Mouse (Mus musculus) layer of hippocampus, postnatal 14 days (tissue): ENCODE measurements at regions not wholly inside any gene's neighbourhood (a gene's known extent, or its start where the extent isn't known, plus 50 kb on each side); places are given as distances from the start of the nearest gene placed in this dataset.
"Not testable (repeated sequence)": the region's sequence is repeated elsewhere in the genome, so short reads cannot be mapped to it uniquely, and the experiment has no call there.

ENCODE experiments used
- DNase-seq, 2 experiments: peaks; one replicate each; pipeline ENCODE4 v3.0.0; 2021 to 2022; ENCODE audit warnings: low spot score in 2 of 2, mixed read lengths in 1 of 2
- microRNA-seq, 2 experiments: library from miRNA; unstranded; fragments of <30 nt; microRNA quantifications; one replicate each; pipeline ENCODE4 v1.2.0; 2021

DNA sequence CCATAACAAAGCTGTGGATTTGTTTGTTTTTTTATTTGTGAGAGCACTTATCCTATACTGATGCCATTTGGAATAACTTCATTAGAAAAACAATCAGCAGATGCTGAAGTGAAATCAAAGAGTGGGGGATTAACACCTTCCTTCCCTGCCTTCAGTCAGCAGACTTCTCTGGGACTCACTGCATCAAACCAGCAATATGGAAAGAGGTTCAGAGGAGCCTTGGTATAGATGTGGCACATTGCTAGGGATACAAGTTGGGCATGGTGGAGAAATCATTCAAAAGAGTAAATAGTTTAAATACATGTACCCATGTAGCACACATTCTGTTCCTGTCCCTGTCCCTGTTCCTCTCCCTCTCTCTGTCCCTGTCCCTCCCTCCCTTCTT, 364.0 kb upstream of the Rgs18 start:
- DNase-seq: no peak

DNA sequence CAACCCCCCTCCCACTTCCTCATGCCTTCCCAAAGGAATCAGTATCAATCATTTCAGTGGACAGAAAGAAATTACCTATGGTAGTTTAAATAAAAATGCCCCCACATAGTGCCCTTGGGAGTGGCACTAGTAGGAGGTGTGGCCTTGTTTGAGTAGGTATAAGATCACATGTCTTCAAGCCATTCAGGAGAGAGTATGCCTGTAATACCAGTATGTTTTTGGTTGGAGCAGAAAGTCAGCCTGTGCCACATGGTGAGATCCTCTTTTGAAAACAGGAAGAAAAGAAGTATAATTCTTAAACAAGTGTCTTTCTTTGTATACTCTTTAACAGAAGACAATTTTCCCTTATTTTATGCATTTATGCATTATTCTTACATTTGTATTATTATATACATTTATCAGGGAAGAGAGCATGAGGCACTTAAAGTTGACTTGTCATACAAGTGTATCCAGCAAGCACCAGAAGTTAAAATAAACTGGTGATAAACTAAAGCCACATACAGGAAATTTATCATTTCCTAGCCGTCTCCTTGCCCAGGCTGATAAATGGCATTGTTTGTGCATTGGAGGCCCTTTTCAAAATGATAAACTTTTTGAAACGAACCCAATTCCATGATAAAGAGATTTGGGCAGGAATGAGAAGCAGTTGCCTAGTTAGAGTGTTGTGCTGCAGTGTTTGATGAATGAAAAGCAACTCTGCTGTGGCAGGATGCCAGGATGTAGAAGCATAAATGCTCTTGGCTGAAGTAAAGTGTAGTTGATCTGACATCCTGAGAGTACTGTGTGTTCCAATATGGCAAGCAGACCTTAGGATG, 363.4 kb upstream of the Rgs18 start:
- peak in 1 of 2 experiments; percentile 38 for DNase-seq

DNA sequence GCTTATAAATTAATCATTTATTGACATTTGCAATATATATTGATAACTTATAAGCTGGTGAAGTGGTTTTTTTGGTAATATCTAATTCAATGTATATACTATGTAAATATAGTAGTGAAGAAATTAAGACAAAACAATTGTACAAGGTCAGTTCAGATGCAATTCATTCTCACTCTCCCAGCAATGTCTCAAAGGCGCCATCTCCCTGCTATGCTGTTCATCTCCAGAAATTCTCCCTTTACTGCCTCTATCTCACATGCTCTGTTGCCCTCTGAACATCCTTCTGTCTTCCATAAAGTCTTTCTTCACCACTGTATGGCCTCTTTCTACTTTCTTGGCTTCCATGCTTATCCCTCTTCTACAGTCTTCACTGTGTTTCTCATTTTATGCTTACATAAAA, 355.8 kb upstream of the Rgs18 start:
- no peak for DNase-seq

DNA sequence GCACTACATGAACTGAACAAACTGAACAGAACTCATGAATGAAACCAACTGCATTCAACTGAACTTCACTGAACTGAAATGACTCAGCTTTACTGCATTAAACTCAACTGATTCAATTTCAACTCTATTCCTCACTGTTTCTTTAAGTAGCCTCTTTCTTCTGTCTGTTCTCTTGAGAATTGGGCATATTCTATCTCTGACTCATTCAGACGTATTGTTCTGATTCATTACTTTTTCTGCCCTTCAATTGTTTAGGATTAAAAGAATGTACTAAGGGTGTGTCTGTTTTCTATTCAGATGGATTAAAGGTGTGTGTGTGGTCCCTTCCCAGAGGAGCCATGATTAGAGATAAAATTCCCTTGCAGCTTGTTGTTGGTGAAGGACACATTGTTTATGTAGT, 337.9 kb upstream of the Rgs18 start:
- no peak for DNase-seq

DNA sequence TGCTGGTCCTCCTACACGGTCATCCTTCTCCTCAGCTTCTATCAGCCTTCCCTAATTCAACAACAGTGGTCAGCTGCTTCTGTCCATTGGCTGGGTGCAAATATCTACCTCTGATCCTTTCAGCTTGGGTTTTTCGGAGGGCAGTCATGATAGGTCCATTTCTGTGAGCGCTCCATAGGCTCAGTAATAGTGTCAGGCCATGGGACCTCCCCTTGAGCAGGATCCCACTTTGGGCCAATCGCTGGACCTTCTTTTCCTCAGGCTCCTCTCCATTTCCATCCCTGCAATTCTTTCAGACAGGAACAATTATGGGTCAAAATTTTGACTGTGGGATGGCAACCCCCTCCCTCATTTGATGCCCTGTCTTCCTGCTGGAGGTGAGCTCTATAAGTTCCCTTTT, 331.5 kb upstream of the Rgs18 start:
- DNase-seq: not testable (repeated sequence)

DNA sequence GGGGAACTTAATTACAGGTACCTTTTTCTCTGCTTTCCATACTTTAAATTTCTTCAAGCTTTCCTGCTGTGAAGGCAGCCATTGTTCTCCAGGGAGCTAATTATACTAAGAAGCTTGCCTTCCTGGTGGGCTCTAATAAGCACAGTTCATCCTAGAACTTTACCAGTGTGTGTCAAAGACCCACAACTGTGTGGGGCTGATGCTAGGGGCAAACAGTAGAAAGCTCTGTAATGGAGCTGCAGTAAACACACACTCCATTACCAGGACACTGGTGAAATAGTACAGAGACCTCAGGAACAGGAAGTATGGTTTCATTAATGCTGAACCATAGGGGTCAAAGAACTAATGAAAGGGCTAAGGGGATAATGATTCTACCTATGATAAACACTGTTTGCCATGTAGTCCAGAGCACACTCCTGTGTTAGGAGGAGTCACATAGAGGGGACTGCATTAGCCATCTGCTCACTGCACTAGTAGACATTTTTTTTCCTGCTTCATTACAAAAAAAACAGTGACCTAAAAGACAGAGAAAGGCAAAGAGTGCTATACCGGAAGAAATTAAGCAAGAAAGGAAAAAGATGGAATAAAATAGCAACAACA, 290.1 kb upstream of the Rgs18 start:
- DNase-seq: no peak

DNA sequence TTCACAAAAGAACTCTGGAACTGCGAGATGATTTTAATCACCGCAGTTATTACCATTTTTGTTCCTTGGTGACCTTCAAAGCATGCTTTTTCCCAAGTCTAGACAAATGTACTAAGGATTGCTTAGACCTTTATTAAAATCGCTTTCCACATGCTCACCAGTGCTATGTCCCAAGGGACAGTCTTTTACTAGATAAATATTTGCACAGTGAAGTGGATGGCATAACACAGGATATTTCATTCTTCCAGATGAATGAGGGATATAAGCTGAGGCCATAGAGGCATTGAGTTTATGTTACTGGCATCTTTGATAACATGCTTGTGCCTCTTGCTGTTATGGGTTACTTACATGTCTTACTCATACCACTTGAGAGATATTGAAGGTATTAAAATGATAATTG, 289.1 kb upstream of the Rgs18 start:
- no peak for DNase-seq

DNA sequence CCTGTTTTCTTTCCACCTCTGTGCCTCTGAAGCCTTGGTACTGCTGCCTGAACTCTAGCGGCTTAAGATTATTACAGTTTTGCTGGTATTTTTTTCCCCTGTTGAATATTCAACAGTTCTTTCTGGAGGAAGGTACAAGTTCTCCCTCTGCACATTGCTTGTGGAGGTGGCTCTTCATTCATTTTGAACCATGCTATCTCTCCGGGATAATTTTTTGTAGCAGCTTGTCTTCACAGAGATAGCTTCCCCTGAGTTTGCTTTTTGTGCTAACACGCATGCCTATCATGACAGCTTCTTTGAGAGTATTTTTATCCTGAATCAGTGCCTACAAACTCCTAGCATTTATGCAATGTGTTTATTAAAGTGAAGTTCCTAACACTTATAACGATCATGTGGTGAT, 240.4 kb upstream of the Rgs18 start:
- DNase-seq: no peak

DNA sequence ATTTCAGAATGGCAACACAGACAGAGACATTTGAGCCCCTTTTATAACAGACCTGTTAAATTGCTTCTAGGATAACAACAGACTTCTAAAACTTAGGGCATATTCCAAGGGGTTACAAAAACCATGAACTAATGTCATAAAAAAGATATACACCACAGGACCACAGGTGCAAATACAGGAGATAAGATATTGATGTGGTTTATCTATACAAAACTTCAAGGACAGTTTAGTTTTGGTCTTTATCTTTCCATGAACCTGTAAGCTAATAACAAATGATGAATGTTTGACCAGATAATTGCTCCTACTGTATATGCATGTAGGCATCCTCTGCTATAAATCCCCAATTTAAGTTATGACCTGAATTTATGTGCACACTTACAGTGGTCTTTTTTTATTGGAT, 235.6 kb upstream of the Rgs18 start:
- DNase-seq: no peak

DNA sequence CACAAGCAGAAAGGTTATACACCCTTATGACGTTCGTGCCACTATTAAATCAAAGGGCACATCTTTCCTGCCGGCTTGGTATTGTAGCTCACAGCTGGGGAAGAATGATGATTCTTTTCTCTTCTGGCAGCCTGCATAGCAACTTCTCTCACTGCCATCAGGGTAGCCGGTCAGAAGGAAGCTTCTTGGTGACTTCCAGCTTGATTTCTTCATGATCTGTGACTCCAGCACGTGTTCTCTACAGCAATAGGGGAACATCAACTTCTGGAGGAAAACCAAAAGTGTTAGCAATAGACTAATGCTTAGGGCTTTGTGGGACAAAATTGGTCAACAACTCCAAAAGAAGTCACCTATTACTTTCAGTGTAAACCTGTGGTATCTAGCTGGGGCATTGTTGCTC, 202.9 kb upstream of the Rgs18 start:
- no peak for DNase-seq

DNA sequence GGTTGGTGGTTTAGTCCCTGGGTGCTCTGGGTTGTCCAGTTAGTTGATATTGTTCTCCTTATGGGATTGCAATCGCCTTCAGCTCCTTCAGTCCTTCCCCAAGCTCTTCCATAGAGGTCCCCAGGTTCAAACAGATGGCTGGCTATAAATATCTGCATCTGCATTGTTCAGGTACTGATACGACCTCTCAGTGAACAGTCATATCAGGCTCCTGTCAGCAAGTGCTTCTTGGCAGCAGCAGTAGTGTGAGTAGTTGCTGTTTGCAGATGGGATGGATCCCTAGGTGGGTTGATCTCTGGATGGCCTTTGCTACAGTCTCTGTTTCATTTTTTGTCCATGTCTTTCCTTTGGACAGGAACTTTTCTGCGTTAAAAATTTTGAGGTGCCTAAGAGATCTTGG, 190.5 kb upstream of the Rgs18 start:
- no peak for DNase-seq

DNA sequence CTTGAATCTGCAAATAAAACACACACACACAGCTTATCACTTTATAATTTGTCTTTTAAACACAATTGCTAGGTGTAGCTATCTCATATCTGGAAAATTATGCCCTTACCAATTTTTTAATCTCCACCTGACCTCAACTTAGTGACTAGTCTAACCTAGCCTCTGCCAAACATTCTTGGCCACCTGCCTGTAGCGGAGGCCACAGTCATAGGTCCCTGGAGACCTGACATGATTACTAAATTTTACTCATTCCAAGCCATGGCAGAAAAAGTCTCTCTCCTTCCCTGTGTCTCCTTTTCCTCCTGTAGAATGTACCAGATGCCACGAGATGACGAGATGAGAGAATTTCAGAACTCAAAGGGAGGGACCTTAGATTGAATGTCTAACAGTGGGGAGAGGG, 163.8 kb upstream of the Rgs18 start:
- no peak for DNase-seq

DNA sequence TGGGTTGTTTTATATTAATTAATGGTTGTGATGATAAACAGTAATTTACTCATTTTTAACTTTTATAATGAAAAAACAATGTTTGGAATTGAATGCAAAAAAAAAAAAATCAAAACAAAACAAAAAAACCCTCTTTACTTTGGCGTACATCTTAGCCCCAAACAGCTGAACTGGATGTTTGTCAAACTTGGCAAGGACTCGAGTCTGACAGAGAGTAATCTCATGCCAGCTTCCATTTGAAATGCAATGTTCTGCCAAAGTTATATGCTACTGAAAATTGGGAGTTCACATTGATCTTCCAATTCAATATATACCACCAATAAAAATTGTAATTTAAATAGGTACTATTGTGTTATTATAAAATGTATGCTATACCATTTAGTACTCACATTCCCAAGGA, 150.9 kb upstream of the Rgs18 start:
- DNase-seq: peak in 1 of 2 experiments; percentile 46

DNA sequence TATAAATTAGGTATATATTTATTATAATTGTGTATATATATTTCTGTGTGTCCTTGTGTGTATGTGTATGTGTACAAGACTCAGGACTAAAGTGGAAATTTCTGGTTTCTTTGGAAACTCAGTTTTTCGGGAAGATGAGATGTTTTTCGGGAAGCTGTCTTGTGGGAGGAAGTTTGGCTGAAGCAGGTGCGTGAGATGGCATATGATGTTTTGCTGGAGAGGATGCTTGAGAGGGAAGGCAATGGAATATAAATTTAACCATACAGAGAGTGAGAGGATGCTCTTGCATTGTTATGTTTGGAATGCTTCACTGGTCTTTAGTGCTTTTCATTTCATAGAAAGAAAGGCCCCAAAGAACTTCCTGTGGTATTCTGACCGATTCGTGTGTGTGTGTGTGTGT, 141.3 kb upstream of the Rgs18 start:
- DNase-seq: no peak

DNA sequence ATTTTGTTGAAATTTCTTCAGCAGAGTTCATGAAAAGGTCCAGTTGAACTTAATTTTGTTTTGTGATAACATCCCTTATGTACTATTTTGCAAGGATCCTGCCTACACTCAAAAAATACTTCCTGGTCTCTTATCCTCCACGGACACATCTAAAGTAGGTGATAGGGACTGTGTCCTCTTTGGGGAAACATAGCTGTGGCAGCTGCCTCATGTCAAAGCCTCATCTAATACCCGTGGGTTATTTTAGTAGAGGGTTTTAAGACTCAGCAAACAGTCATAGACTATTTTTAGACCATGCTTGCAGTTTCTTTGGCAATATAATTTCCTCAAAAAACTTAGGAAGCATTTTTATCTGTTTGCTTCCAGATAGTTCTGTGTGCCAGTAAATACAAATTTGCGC, 127.8 kb upstream of the Rgs18 start:
- no peak for DNase-seq

DNA sequence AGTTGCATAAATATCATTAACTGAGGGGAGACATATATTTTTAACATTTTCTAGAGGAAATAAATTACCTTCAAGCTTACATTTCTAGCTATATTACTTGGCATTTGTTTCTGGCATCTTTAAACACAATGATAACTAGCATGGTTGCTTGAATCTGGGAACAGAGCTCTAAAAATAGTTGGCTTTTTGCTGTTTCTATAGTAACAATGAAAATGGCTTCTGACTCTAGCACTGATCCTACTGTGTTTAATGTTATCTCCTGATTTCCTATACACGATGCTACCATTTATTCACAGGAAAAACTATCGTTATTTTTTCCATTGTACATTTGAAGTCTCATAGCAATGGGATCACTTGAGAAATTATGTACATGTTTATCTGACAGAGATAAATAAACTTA, 108.4 kb upstream of the Rgs18 start:
- peak in 1 of 2 experiments; percentile 18 for DNase-seq

DNA sequence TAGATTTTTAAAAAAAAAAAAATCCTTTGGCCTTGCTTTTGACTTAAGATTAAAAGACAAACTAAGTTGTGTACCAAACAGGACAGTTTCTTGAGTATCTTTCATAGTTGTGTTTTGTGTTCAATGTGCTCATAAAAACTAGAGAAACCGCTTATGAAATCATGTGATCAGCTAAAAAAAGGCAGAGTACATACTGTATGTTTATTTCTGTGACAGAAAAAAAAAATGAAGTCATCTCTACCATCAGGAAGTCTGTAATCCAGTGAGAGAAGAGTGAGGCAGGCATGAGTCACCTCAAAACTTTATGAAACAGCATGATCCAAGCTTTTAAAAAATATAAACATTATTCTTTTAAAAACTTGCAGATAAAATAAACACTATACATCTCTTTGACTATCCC, 86.9 kb upstream of the Rgs18 start:
- DNase-seq: no peak

Small RNA genes lying in the stretch of these regions (microRNA-seq; reads per million reads assigned to microRNA genes)
- gene Gm25708: 0 reads per million in 2 experiments
